Mouse (Mus musculus) limb, embryonic 14.5 days (tissue): Measurements from ENCODE around the gene Defb47. TPM values are rescaled to one million over a fixed set of nuclear protein-coding genes. Genes with fewer than 3 reads are reported as not detected.

Experiments used
- ATAC-seq: fragments of 200-750 bp; cut with Nextera tagmentation; 2 replicates; pipeline ENCODE4 v1.8.0; 2017; ENCODE audit warnings: low read depth, moderate number of reproducible peaks, moderate TSS enrichment; ENCODE audit not compliant: low FRiP score
- DNase-seq: peaks from one replicate; pipeline ENCODE4 v3.0.0-alpha.2; 2015; ENCODE audit warnings: low spot score
- H3K27ac ChIP-seq: fragments of 300-500 bp; sonication (generic); replicated peaks from 2 replicates; pipeline ENCODE4 v1.5.1; 2014; ENCODE audit warnings: low read depth, mild to moderate bottlenecking, low read length, moderate library complexity, mixed read lengths
- H3K27me3 ChIP-seq: fragments of 300-500 bp; sonication (generic); 2 replicates; pipeline ENCODE4 v1.6.1; 2014; ENCODE audit warnings: low read length, mixed read lengths; ENCODE audit not compliant: control insufficient read depth, insufficient read depth
- H3K36me3 ChIP-seq: fragments of 300-500 bp; sonication (generic); 2 replicates; pipeline ENCODE4 v1.6.1; 2014; ENCODE audit warnings: mild to moderate bottlenecking, low read length, moderate library complexity, mixed read lengths; ENCODE audit not compliant: control insufficient read depth, insufficient read depth
- H3K4me1 ChIP-seq: fragments of 300-500 bp; sonication (generic); 2 replicates; pipeline ENCODE4 v1.6.1; 2014; ENCODE audit warnings: antibody characterized with exemption, low read length, mixed read lengths; ENCODE audit not compliant: control insufficient read depth, insufficient read depth
- H3K4me2 ChIP-seq: fragments of 300-500 bp; sonication (generic); replicated peaks from 2 replicates; pipeline ENCODE4 v1.6.1; 2014; ENCODE audit warnings: low read depth, mild to moderate bottlenecking, low read length, moderate library complexity; ENCODE audit not compliant: severe bottlenecking
- H3K4me3 ChIP-seq: fragments of 300-500 bp; sonication (generic); replicated peaks from 2 replicates; pipeline ENCODE4 v1.5.1; 2014; ENCODE audit warnings: low read length
- H3K9ac ChIP-seq: fragments of 300-500 bp; sonication (generic); 2 replicates; pipeline ENCODE4 v1.6.1; 2014; ENCODE audit warnings: mild to moderate bottlenecking, low read depth, low read length, moderate library complexity; ENCODE audit not compliant: severe bottlenecking
- H3K9me3 ChIP-seq: fragments of 300-500 bp; sonication (generic); 2 replicates; pipeline ENCODE4 v1.6.1; 2016; ENCODE audit warnings: low read length; ENCODE audit not compliant: control insufficient read depth
- POLR2A ChIP-seq: fragments of 200-500 bp; IDR thresholded peaks from 2 replicates; pipeline ENCODE4 v1.8.0; 2012; ENCODE audit warnings: inconsistent platforms, mild to moderate bottlenecking, moderate library complexity, borderline replicate concordance; ENCODE audit not compliant: insufficient read depth, insufficient read length; ENCODE audit errors: extremely low read depth
- WGBS: fragments of 180-500 bp; shearing (Covaris S2); extraction: QIAGEN DNeasy Blood & Tissue Kit; methylation state at CpG from one replicate; pipeline ENCODE4 v1.1.7; 2014; 5-methylcytosine and 5-hydroxymethylcytosine counted together
- polyA plus RNA-seq, 2 experiments: library from polyadenylated mRNA; depleted of rRNA in 1 of 2; stranded (reverse) in 1 of 2; unstranded in 1 of 2; fragments of >200 nt; fragmentation: Nextera tagmentation in 1 of 2; extraction: Ambion mirVana in 1 of 2; gene quantifications; 2 replicates each; pipeline versions ENCODE4 v1.2.1 to v1.2.3; 2012 to 2014

Gene Defb47
- polyA plus RNA-seq, 2 experiments, result not detected

DNA sequence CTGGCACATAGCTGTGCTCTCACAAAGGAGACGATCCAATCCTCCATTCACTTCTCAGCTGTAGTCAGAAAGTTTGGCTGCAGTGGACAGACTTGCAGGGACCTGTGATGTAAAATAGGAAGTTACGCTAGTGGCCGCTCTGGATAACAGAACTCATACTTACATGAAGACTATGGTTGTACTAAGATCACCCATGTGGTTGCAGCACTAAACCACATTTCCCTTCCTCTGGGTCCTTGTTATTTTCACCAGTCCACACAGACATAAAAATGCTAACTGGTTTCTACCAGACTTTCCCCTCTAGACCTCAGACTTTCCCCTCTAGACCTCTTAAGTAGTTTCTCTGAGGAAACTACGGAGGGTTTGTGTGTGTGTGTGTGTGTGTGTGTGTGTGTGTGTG, 1.1 kb downstream of the Defb47 start:
- no peaks in the 10 kb centered on the region for H3K27me3 ChIP-seq
- H3K4me2 ChIP-seq, result no peak overlapping the region
- DNase-seq (no peak), ATAC-seq (no peak)
- TF ChIP-seq POLR2A, result no peak
- no peak overlapping the region for H3K9ac ChIP-seq
- H3K4me1 ChIP-seq, result no peaks in the 10 kb centered on the region
- H3K9me3 ChIP-seq, result no peaks in the 10 kb centered on the region
- H3K4me3 ChIP-seq, result no peak overlapping the region
- H3K27ac ChIP-seq, result no peak overlapping the region
- no peaks in the 10 kb centered on the region for H3K36me3 ChIP-seq
- WGBS, result 81% methylated on average over 4 of the region's 4 CpGs

- no peak overlapping the region for H3K27ac ChIP-seq
- no peaks in the 10 kb centered on the region for H3K27me3 ChIP-seq
- H3K36me3 ChIP-seq, result no peaks in the 10 kb centered on the region
- H3K4me2 ChIP-seq, result no peak overlapping the region
- ATAC-seq, result no peak
- no peak for DNase-seq
- H3K9me3 ChIP-seq, result no peaks in the 10 kb centered on the region
- H3K9ac ChIP-seq, result no peak overlapping the region
- WGBS, result 50% methylated on average over 2 of the region's 2 CpGs
- no peaks in the 10 kb centered on the region for H3K4me1 ChIP-seq
- no peak overlapping the region for H3K4me3 ChIP-seq
- no peak for TF ChIP-seq POLR2A
Measured at GRCm38 (mm10) chr14:63002588-63002987, 4.7 kb downstream of the Defb47 start.

- TF ChIP-seq POLR2A, result no peak
- no peak within 1 kb of the TSS for H3K4me3 ChIP-seq
- no peaks in the 10 kb centered on the region for H3K9me3 ChIP-seq
- no peak within 1 kb of the TSS for H3K4me2 ChIP-seq
- DNase-seq, result no peak
- H3K27me3 ChIP-seq, result no peaks in the 10 kb centered on the region
- no peak for ATAC-seq
- no peaks in the 10 kb centered on the region for H3K36me3 ChIP-seq
- no peak within 1 kb of the TSS for H3K27ac ChIP-seq
- WGBS, result 93% methylated on average over 5 of the region's 5 CpGs
- no peaks in the 10 kb centered on the region for H3K4me1 ChIP-seq
- H3K9ac ChIP-seq, result no peak within 1 kb of the TSS
Measured at GRCm38 (mm10) chr14:63011471-63011870, 13.6 kb downstream of the Defb47 start, which contains the start of gene Defb43. TSS of gene Defb43 (plus strand) at chr14:63011771.

DNA sequence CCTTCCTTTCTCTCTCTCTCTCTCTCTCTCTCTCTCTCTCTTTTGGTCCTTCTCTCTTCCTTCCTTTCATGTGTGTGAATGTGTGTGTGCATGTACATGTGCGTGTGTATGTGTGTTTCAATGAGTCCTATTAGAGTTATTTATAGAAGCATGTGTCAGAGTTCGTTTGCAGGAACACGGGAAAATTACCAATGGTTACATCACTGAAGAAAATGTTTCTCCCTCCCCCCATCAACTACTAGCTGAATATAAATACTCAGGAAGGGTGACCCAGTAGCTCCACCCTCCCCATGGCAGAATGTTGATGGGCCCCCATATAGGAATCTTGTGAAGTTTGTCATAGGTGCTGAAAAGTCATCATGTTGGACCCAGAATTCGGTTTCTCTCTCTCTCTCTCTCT, 15.2 kb downstream of the Defb47 start:
- Histone ChIP-seq H3K36me3 (no peaks in the 10 kb centered on the region), H3K4me2 (no peak overlapping the region), H3K9ac (no peak overlapping the region), H3K27ac (no peak overlapping the region), H3K4me1 (no peaks in the 10 kb centered on the region), H3K27me3 (no peaks in the 10 kb centered on the region), H3K9me3 (no peaks in the 10 kb centered on the region), H3K4me3 (no peak overlapping the region)
- DNase-seq (no peak), ATAC-seq (no peak)
- TF ChIP-seq POLR2A, result no peak
- WGBS, result 73% methylated on average over 4 of the region's 4 CpGs

DNA sequence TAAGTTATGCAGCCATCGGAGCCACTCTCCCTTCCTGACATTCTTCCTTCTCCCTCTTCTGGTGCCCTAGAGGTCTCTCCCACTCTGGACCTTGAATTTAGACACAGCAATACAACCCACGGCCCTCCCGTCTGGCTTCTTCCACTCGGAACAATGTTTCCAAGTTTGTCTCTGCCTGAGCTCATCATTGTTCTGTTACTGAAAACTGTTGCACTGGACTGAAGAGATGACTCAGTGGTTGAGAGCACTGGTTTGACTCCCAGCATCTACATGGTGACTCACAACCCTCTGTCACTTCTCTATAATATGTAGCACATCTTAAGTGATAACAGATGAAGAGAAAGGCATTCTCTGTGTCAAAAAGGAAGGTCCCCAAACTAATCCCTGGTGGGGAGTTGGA, 16.8 kb downstream of the Defb47 start:
- Histone ChIP-seq H3K27ac (no peak overlapping the region), H3K9me3 (no peaks in the 10 kb centered on the region), H3K4me2 (no peak overlapping the region), H3K27me3 (no peaks in the 10 kb centered on the region), H3K4me1 (no peaks in the 10 kb centered on the region), H3K4me3 (no peak overlapping the region), H3K36me3 (no peaks in the 10 kb centered on the region), H3K9ac (no peak overlapping the region)
- no peak for DNase-seq
- no peak for ATAC-seq
- no peak for TF ChIP-seq POLR2A
- WGBS, result 86% methylated on average over 4 of the region's 4 CpGs
